Mouse (Mus musculus) thymus, postnatal 10 days (tissue): ENCODE data around the gene Wnt10b.

Source experiments
- DNase-seq, 2 experiments: peaks; one replicate each; pipeline ENCODE4 v3.0.0; 2021; ENCODE audit warnings: low spot score in 2 of 2

Gene Wnt10b

GRCm38 (mm10) chr15:98796803-98797595 is 19.0 kb upstream of the Wnt10b start:
- DNase-seq, result no peak

DNA sequence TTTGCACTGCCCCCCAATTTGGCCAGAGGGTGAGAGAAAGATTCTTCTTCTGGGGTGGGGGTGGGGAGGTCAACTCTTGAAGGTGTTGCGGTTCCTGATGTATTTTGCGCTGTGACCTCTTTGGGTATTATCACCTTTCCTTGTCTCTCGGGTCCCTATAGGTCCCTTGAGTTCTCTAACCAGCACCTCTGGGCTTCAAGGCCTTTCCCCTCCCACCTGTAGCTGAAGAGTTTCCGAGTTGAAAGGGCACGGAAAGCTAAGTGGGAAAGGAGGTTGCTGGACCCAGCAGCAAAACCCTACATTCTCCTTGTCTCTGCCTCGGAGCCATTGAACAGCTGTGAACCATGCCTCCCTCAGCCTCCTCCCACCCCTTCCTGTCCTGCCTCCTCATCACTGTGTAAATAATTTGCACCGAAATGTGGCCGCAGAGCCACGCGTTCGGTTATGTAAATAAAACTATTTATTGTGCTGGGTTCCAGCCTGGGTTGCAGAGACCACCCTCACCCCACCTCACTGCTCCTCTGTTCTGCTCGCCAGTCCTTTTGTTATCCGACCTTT is 15.3 kb upstream of the Wnt10b start:
- DNase-seq, result no peak

DNA sequence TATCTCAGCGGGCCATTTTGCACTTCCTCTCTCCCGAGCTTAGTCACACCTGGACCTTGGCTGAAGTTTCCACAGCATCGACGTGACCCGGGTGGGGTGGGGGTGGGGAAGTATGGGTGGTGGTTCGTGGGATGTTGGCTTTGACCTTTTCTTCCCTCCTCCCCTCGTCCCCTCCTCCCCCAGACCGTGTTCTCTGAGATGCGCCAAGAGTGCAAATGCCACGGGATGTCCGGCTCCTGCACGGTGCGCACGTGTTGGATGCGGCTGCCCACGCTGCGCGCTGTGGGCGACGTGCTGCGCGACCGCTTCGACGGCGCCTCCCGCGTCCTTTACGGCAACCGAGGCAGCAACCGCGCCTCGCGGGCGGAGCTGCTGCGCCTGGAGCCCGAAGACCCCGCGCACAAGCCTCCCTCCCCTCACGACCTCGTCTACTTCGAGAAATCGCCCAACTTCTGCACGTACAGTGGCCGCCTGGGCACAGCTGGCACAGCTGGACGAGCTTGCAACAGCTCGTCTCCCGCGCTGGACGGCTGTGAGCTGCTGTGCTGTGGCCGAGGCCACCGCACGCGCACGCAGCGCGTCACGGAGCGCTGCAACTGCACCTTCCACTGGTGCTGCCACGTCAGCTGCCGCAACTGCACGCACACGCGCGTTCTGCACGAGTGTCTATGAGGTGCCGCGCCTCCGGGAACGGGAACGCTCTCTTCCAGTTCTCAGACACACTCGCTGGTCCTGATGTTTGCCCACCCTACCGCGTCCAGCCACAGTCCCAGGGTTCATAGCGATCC is 14.5 kb upstream of the Wnt10b start:
- DNase-seq, result no peak

GRCm38 (mm10) chr15:98791771-98792170 is 13.8 kb upstream of the Wnt10b start:
- DNase-seq, result no peak

DNA sequence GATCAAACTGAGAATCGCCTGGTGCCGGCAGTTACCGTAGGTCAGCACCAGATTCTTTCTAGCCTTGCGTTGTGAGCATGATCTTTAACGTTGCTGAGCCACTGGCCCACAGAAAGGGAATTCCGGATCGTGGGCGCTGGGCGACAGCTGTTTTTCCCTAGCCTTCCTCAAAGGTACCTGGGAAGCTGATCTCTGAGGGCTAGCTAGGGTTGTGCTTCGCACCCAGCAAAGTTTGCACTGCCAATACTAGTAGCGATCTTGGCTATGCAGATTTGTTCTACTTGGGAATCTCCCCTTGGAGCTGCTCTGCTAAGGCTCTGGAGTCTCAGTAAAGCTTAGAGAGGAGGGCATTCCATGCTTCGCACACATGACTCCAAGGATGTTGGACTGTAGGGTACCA is 13.3 kb upstream of the Wnt10b start:
- DNase-seq, result no peak

DNA sequence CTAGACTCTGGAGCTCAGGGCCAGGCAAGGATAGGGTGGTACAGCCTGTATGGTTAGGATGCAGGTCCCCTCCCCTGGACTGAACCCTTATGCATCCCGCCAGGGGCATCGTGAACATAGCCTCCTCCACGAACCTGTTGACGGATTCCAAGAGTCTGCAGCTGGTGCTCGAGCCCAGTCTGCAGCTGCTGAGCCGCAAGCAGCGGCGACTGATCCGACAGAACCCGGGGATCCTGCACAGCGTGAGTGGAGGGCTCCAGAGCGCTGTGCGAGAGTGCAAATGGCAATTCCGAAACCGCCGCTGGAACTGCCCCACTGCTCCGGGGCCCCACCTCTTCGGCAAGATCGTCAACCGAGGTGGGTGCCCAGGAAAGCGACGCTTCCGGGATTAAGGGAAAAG is 12.8 kb upstream of the Wnt10b start:
- DNase-seq, result no peak

DNA sequence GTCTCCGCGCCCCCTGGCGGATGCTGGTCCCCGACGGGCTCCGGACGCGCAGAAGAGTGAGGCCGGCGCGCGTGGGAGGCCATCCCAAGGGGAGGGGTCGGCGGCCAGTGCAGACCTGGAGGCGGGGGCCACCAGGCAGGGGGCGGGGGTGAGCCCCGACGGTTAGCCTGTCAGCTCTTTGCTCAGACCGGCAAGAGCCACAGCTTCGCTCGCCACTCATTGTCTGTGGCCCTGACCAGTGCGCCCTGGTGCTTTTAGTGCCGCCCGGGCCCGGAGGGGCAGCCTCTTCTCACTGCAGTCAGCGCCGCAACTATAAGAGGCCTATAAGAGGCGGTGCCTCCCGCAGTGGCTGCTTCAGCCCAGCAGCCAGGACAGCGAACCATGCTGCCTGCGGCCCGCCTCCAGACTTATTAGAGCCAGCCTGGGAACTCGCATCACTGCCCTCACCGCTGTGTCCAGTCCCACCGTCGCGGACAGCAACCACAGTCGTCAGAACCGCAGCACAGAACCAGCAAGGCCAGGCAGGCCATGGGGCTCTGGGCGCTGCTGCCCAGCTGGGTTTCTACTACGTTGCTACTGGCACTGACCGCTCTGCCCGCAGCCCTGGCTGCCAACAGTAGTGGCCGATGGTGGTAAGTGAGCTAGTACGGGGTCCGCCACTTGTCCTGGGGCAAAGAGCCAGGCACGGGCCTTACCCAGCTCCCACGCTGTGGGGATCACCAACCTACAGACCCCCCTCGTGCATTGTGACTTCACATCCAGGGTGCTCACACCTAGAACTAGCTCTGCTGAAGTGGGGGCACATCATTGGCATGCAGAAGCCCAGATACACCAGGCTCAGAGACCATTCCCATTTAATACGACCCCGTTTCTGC is 11.9 kb upstream of the Wnt10b start, which contains the start of gene Wnt1:
Gene Wnt1 (plus strand): TSS at position 197 of the 875 bp plus-strand sequence.
- peak; percentile 38 to 75 for DNase-seq

GRCm38 (mm10) chr15:98788972-98789660 is 11.2 kb upstream of the Wnt10b start:
- no peak for DNase-seq

DNA sequence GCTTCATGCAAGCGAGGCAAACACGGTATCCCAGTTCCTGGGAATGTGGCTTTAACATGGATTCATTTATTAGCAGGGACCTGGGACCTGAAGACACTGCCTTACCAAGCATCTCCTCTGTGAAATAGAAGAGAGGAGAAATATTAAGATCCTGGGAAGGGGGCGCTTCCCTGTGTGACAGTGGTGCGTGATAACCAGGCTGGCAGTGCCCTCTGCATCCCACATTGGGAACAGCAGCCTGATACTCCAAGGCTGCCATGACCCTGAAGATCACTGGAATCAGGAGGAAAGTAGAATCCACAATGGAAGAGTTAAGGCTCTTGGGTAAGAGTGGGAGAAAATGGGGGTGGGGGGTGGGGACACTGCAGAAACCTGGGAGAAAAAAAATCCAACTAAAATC is 10.0 kb upstream of the Wnt10b start:
- DNase-seq, result no peak

DNA sequence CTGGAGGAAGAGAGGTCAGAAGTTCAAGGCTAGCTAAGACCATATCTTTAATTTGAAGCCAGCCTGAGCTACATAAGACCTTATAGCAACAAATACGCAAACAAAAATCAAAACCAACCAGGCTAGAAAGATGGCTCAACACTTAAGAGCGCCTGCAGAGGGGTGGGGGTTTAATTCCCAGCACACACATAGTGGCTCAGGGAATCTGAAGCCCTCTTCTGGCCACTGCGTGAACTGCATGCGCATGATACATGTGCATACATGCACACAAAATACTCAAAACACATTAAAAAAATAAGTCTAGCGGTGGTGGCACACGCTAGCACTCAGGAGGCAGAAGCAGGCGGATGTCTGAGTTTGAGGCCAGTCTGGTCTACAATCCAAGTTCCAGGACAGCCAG is 7.8 kb upstream of the Wnt10b start:
- no peak for DNase-seq

DNA sequence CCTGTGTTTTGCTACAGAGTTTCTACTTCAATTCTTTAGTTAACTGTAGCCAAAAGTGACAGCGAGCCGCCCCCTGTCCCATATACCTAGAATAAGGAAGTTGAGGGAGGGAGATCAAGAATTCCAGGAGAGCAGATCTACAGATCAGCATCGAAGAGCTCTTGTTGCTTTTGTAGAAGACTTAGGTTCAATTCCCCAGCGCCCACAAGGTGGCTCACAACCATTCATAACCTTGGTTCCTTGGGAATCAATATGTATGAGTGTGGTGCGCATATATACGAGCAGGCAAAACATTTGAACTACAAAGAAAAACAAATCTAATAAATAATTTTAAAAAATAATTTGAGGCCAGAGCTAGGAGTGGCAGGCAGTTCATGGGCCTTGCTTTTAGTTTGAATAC is 3.2 kb upstream of the Wnt10b start:
- DNase-seq, result no peak

DNA sequence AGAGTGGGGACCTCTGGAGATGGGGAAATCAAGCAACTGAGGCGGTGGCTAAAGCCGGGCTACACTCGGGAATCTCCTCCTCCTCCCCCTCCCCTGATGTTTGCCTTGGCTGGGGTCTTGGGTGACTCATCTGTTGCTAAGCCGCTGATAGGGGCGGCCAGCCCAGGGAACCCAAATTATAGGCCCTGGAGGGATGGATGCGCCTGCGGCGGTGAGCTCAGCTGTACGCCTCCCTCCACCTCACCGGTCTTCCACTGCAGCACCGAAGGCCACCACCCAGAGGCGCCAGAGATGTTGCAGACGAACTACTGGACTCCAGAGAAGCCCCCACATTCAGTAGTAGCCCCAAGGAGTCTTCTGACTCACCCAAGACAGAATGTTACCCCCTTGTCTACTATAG is 2.6 kb upstream of the Wnt10b start:
- no peak for DNase-seq

DNA sequence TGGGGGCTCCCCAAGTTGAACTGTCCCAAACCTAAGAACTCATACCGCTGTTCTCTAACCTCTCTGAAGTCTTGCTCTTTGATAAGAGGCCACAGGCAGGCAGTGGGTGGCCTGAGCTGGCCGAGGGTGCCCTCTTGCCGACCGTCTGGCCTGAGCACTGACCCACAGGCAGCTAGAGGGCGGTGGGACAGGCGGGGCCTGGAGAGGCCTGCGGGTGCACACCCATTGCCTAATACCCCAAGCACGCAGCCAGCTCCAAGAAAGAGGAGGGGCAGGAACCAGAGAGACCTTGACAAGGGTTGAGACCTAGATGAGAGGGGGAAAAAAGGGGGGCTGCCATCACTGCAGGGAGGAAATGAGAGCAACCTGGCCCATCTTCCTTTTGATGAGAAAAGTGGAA is 2.1 kb upstream of the Wnt10b start:
- DNase-seq, result no peak

DNA sequence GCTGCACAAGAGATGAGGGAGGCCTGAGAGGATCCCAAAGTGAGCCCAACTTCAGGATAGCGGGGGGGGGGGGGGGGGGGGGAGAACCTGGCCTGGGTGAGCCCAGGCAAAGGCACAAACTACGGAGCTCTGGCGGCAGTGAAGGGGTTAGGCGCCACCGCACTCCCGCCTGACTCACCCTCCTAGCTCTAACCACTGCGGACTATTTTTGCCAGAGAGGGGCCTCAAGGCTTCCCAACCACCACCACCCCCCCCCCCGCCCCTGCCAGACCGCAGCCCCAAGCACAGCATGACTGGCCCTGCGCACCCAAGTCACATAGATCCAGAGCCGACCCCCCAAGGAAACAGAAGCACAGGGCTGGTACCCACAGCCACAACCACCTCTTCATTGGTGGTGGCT is 856 bp upstream of the Wnt10b start:
- DNase-seq, result no peak

DNA sequence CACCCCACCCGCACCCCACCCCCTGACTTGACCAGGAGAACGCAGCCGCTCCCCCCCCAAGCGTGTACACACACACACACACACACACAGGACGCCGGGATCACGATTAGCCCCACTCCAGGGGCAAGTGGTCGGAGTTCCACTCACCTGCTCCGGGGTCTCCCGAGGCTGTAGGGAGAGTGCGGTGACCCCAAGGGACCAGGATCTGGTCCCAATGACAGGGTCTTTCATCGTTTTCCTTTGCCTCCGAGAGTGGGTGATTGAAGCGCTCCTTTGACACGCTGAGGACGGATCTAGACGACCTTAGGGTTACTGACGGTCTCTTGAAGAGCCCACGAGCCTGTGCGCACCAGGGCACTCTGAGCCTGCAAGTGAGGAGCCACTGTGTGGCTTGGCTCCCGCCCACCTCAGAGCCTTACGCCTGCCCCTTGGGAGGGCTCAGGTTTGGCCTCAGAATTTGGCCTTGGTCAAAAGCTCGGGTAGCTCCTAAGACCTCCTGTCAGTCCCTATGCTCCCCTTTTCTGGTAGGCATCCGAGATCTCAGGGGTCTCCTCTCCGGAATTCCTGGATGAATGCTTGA is 331 bp upstream of the Wnt10b start:
- DNase-seq, result no peak

GRCm38 (mm10) chr15:98777005-98777616 is 839 bp downstream of the Wnt10b start:
- no peak for DNase-seq

DNA sequence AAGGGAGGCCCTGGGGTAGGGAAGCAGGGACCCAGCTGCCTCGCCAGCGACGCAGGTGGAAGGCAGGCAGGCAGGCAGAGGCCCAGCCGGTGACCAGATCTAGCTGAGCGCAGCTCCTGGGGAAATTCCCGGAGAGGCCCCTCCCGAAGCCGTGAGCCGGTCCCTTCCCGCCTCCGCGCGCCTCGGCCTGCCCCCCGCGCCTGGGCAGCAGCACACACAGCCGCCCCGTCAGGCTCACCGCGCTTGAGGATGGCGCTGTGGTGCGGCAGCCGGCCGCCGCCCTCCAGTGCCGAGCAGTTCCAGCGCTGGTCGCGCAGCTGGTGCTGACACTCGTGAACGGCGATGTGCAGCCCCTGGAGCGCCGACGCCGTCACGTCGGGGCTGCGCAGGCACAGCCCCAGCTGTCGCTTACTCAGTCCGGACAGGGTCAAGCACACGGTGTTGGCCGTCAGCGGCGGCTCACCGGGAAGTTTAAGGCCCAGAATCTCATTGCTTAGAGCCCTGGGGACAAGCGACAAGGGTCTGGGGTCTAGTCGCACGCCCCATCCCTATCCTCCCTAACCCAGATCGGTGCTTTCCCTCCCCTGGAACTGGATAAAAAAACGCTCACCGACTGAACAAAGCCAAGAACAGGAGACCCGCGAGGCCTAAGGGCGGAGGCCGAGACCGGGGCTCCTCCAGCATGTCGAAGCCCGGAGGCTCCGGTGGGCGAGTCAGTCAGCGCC is 1.5 kb downstream of the Wnt10b start:
- peak in 1 of 2 experiments; percentile 34 for DNase-seq

- DNase-seq, result no peak
Measured at GRCm38 (mm10) chr15:98775533-98775932, 2.4 kb downstream of the Wnt10b start.

GRCm38 (mm10) chr15:98774096-98774495 is 3.9 kb downstream of the Wnt10b start:
- no peak for DNase-seq
